Mouse (Mus musculus) ES-E14 (cell line): ENCODE results near the gene Tmem184b.

Source experiments
- CHD2 ChIP-seq: IDR thresholded peaks from 2 replicates; pipeline ENCODE4 v1.6.1; 2014; ENCODE audit warnings: mild to moderate bottlenecking, low read depth, low read length, inconsistent platforms
- HCFC1 ChIP-seq: IDR thresholded peaks from 2 replicates; pipeline ENCODE4 v1.6.1; 2012; ENCODE audit warnings: low read length, inconsistent platforms, borderline replicate concordance; ENCODE audit not compliant: insufficient read depth
- MAFK ChIP-seq: IDR thresholded peaks from 2 replicates; pipeline ENCODE4 v1.6.1; 2014; ENCODE audit warnings: mild to moderate bottlenecking, low read depth, low read length, inconsistent platforms; ENCODE audit not compliant: insufficient read depth
- ZNF384 ChIP-seq: IDR thresholded peaks from 2 replicates; pipeline ENCODE4 v1.6.1; 2012; ENCODE audit warnings: low read depth, low read length, inconsistent platforms

DNA sequence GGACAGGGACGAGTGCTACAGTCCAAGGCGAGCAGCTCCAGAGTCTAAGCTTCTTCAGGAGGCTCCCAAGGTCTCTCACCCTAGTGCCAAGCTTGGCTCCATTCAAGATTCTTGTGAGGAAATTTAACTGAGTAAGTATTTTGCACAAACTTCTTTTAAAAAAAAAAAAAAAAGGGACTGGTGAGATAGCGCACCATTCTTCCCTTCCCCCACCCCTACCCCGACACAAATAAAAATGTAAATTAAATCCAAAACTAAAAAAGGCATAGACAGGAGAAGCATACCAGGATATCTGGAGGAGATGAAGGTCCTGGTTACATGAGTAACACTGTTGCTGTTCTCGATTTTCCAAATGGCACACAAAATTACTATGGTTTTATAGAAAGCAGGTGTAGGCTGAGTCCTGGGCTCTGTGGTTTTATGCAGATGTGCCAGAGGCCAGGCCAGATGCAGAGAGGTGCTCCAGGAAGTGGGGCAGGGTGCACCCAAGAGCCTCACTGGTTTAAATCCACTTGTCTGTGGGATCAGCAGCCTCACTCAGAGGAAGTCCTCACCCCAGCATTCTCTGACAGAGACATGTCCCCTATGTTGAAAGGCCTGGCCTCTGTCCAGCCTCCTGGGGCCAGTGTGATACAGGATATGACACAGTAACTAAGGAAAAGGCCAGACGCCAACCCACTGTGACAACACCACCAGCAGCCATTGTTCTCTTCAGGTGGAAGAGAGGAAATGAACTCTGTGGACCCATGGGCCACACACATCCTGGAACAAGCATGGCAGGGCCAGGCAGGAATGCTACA lies 80.2 kb downstream of the Tmem184b start:
- no peak for TF ChIP-seq HCFC1
- TF ChIP-seq MAFK = no peak
- TF ChIP-seq CHD2 = no peak
- no peak for TF ChIP-seq ZNF384
